Comparison of ENCODE assay signal across 14 mouse cellular contexts in the genomic region with DNA sequence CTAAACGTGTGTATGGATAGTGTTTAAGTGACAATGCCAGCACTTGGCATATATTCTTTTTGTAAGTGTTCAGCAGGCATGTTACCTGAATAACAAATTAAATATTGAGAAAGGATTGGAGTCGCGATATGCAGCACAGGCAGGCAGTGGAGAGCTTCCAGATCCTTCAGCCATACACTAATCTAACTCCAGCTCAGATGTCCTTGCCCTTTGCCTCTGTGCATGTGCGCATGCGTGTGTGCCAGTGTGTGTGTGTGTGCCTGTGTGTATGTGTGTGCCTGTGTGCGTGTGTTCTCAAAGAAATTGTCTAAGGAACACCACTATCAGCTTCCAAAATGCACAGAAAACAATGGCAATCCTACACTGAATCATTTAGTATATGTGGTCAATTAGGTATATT.
DNase-seq lines count a peak whose midpoint lies in the region; ATAC-seq and TF ChIP-seq lines count a peak whose summit lies in the region.
"Had no signal": no experiment of that assay in that cellular context is flagged by ENCODE, and none has a peak within 500 bp of the region (broad histone marks: within the 10 kb centered on the region; RNA-seq: fewer than 3 reads in every experiment).

No protein-coding gene starts in this region.

- H3K4me3 ChIP-seq in forebrain, embryonic 15.5 days = no peak overlapping the region
- H3K4me3 ChIP-seq in forebrain, postnatal 0 days (ENCODE audit: low read depth, low read length) = no peak overlapping the region
- no peak overlapping the region for H3K4me3 ChIP-seq in hindbrain, embryonic 15.5 days
- H3K4me3 ChIP-seq: embryonic facial prominence, embryonic 13.5 days; megakaryocyte, embryonic 14.5 days had no signal

- TF ChIP-seq CTCF in forebrain, postnatal 0 days (IDR thresholded peaks at IDR 0.05; ENCODE audit: low read depth) = no peak

- no peaks in the 10 kb centered on the region for H3K36me3 ChIP-seq in forebrain, embryonic 15.5 days
- no peaks in the 10 kb centered on the region for H3K36me3 ChIP-seq in forebrain, postnatal 0 days (ENCODE audit: insufficient read depth)
- no peaks in the 10 kb centered on the region for H3K36me3 ChIP-seq in hindbrain, embryonic 15.5 days
- H3K36me3 ChIP-seq: embryonic facial prominence, embryonic 13.5 days had no signal

- H3K9ac ChIP-seq in forebrain, embryonic 15.5 days (replicated peaks) = no peak overlapping the region
- H3K9ac ChIP-seq in forebrain, postnatal 0 days = no peak overlapping the region
- H3K9ac ChIP-seq in hindbrain, embryonic 15.5 days = no peak overlapping the region
- H3K9ac ChIP-seq: embryonic facial prominence, embryonic 13.5 days had no signal

- no peak overlapping the region for H3K4me2 ChIP-seq in forebrain, embryonic 15.5 days (replicated peaks)
- H3K4me2 ChIP-seq in forebrain, postnatal 0 days (ENCODE audit: low read depth) = no peak overlapping the region
- H3K4me2 ChIP-seq in hindbrain, embryonic 15.5 days = 0 out of 2 replicates have a peak overlapping the region, but pooled peaks have one; percentile 7
- H3K4me2 ChIP-seq: embryonic facial prominence, embryonic 13.5 days had no signal

- ATAC-seq in forebrain, embryonic 15.5 days (replicated peaks) = peak; percentile 53; the same call in 1 of the 2 replicates
- no peak for ATAC-seq in forebrain, postnatal 0 days
- peak; percentile 83 for ATAC-seq in hindbrain, embryonic 15.5 days (ENCODE audit: low FRiP score, low read depth)
- ATAC-seq in activated CD4-positive, CD25-positive, alpha-beta regulatory T cell, adult 4 months = no peak

- DNase-seq in forebrain, postnatal 0 days = no peak
- peak; percentile 44 for DNase-seq in retina, postnatal 1 day
- no peak for DNase-seq in retina, embryonic 14.5 days (ENCODE audit: low spot score)
- DNase-seq in testis, postnatal 14 days (ENCODE audit: low spot score) = peak; percentile 7
- no peak for DNase-seq in heart, adult 9 months (ENCODE audit: low spot score in 2 of 2)
- DNase-seq: heart, adult 11 months; kidney, postnatal 25 days; lung, adult 2 months; thymus, postnatal 25 days had no signal

- H3K4me1 ChIP-seq in forebrain, embryonic 15.5 days = no peaks in the 10 kb centered on the region
- no peaks in the 10 kb centered on the region for H3K4me1 ChIP-seq in forebrain, postnatal 0 days (ENCODE audit: insufficient read depth)
- peaks cover 19% of the 10 kb centered on the region for H3K4me1 ChIP-seq in hindbrain, embryonic 15.5 days (replicated peaks)
- H3K4me1 ChIP-seq: embryonic facial prominence, embryonic 13.5 days; megakaryocyte, embryonic 14.5 days had no signal

- no peaks in the 10 kb centered on the region for H3K9me3 ChIP-seq in forebrain, embryonic 15.5 days
- no peaks in the 10 kb centered on the region for H3K9me3 ChIP-seq in forebrain, postnatal 0 days (ENCODE audit: low read length)
- H3K9me3 ChIP-seq in hindbrain, embryonic 15.5 days = no peaks in the 10 kb centered on the region
- H3K9me3 ChIP-seq: embryonic facial prominence, embryonic 13.5 days; megakaryocyte, embryonic 14.5 days had no signal

- 73% methylated on average over 6 of the region's 6 CpGs for WGBS in forebrain, embryonic 15.5 days
- WGBS in forebrain, postnatal 0 days = 60% methylated on average over 6 of the region's 6 CpGs
- WGBS in hindbrain, embryonic 15.5 days = 36% methylated on average over 6 of the region's 6 CpGs

- H3K27ac ChIP-seq in forebrain, embryonic 15.5 days (replicated peaks) = no peak overlapping the region
- H3K27ac ChIP-seq in forebrain, postnatal 0 days (ENCODE audit: low read depth, low read length) = no peak overlapping the region
- peak overlapping the region; percentile 69 for H3K27ac ChIP-seq in hindbrain, embryonic 15.5 days (replicated peaks)
- H3K27ac ChIP-seq: embryonic facial prominence, embryonic 13.5 days had no signal

- no peaks in the 10 kb centered on the region for H3K27me3 ChIP-seq in forebrain, embryonic 15.5 days
- no peaks in the 10 kb centered on the region for H3K27me3 ChIP-seq in forebrain, postnatal 0 days (ENCODE audit: insufficient read depth, low read length)
- no peaks in the 10 kb centered on the region for H3K27me3 ChIP-seq in hindbrain, embryonic 15.5 days
- H3K27me3 ChIP-seq: embryonic facial prominence, embryonic 13.5 days; megakaryocyte, embryonic 14.5 days had no signal

Comparison
In these comparisons a context has a peak if more than half of its experiments do, and no peak if none do; other contexts are left out.
1. ATAC-seq: peak in forebrain, embryonic 15.5 days (single experiment) and hindbrain, embryonic 15.5 days (single experiment); none in forebrain, postnatal 0 days (single experiment) and activated CD4-positive, CD25-positive, alpha-beta regulatory T cell, adult 4 months (single experiment).
2. DNase-seq: peak in retina, postnatal 1 day (single experiment) and testis, postnatal 14 days (single experiment); none in forebrain, postnatal 0 days (single experiment), retina, embryonic 14.5 days (single experiment) and heart, adult 9 months (0 of 2).